Mouse (Mus musculus) midbrain, postnatal 0 days (tissue): ENCODE measurements around the gene Prkcd. TPM values are rescaled to one million over a fixed set of nuclear protein-coding genes. Genes with fewer than 3 reads are reported as not detected.

Experiments
- ATAC-seq: fragments of 200-750 bp; cut with Nextera tagmentation; 2 replicates; pipeline ENCODE4 v1.8.0; 2017; ENCODE audit warnings: moderate number of reproducible peaks, mild to moderate bottlenecking, moderate TSS enrichment, moderate library complexity; ENCODE audit not compliant: low FRiP score
- DNase-seq: peaks from one replicate; pipeline ENCODE4 v3.0.0-alpha.2; 2015; ENCODE audit warnings: low spot score
- H3K27ac ChIP-seq: fragments of 300-500 bp; sonication (generic); 2 replicates; pipeline ENCODE4 v1.5.1; 2014; ENCODE audit warnings: low read depth, mild to moderate bottlenecking, low read length, mixed read lengths
- H3K27me3 ChIP-seq: fragments of 300-500 bp; sonication (generic); 2 replicates; pipeline ENCODE4 v1.6.1; 2014; ENCODE audit warnings: low read length, control low read depth, mixed read lengths; ENCODE audit not compliant: insufficient read depth
- H3K36me3 ChIP-seq: fragments of 300-500 bp; sonication (generic); 2 replicates; pipeline ENCODE4 v1.6.1; 2014; ENCODE audit warnings: low read length, control low read depth, mixed read lengths; ENCODE audit not compliant: insufficient read depth
- H3K4me1 ChIP-seq: fragments of 300-500 bp; sonication (generic); 2 replicates; pipeline ENCODE4 v1.6.1; 2014; ENCODE audit warnings: mild to moderate bottlenecking, control low read depth, antibody characterized with exemption, low read length, mixed read lengths; ENCODE audit not compliant: insufficient read depth
- H3K4me2 ChIP-seq: fragments of 300-500 bp; sonication (generic); 2 replicates; pipeline ENCODE4 v1.6.1; 2014; ENCODE audit warnings: low read depth, mild to moderate bottlenecking, low read length, mixed read lengths; ENCODE audit not compliant: poor library complexity, severe bottlenecking
- H3K4me3 ChIP-seq: fragments of 300-500 bp; sonication (generic); 2 replicates; pipeline ENCODE4 v1.5.1; 2014; ENCODE audit warnings: low read depth, mild to moderate bottlenecking, low read length, moderate library complexity
- H3K9ac ChIP-seq: fragments of 300-500 bp; sonication (generic); replicated peaks from 2 replicates; pipeline ENCODE4 v1.6.1; 2014; ENCODE audit warnings: mild to moderate bottlenecking, low read length, moderate library complexity, mixed read lengths; ENCODE audit not compliant: poor library complexity, severe bottlenecking
- H3K9me3 ChIP-seq: fragments of 300-500 bp; sonication (generic); 2 replicates; pipeline ENCODE4 v1.6.1; 2016; ENCODE audit warnings: low read length, control low read depth
- CTCF ChIP-seq: IDR thresholded peaks from 2 replicates; pipeline ENCODE4 v1.5.1; 2016; ENCODE audit warnings: antibody characterized with exemption, mild to moderate bottlenecking
- WGBS: fragments of 180-500 bp; shearing (Covaris S2); extraction: QIAGEN DNeasy Blood & Tissue Kit; methylation state at CpG from one replicate; pipeline ENCODE4 v1.1.7; 2014; 5-methylcytosine and 5-hydroxymethylcytosine counted together
- polyA plus RNA-seq: library from polyadenylated mRNA; unstranded; fragments of >200 nt; fragmentation: Nextera tagmentation; extraction: Ambion mirVana; gene quantifications from 2 replicates; pipeline ENCODE4 v1.2.1, GENCODE M21; 2015
- total RNA-seq: library from RNA; depleted of rRNA; stranded (reverse); fragments of >200 nt; gene quantifications from 2 replicates; pipeline ENCODE4 v1.2.3, GENCODE M21; 2014; rRNA removed

The Prkcd gene
- 17.0 and 19.1 TPM in 2 replicates for total RNA-seq
- polyA plus RNA-seq = 12.1 and 13.2 TPM in 2 replicates

DNA sequence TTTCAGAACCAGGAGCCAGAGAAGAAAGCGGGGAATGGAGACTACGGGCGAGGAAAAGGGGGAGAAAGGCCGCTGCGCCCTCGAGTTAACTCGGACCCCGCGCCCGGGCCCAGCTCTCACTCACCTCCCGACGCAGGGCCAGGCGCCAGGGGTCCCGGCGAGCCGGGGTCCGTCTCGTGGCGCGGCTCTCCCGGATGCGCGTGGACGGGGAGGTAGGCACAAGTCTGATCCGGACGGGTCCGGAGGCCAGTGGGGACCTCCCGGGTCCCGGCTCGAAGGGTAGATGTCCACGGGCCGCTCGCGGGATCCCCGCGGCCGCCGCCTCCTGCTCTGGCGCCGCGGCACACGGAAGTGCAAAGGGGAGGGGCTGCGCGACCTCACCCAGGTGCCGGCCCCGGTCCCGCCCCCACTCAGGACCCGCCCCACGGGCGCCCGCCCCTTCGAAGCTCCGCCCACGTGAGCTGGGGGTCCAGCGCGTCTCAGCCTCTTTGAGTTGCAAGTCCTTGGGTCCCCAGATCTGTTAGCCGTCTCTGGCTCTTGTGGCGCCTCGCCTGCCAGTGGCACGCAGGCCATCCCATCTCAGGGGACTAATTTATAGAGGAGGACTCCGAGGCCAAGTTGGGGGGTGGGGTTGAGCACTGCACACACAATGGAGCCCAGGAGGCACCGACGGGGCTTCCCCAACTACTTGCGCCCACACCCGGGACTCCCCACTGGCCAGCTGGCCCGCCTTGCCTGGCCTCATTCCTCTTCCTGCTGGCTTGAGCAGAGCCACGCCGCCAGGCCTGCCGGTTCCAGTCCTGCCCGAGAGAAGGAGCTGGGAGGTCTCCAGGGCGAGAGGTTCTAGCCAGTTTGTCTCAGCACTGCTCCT is at the start of gene Prkcd:
Gene Prkcd, minus strand, starts transcription at position 355 of the 871 bp plus-strand sequence.
- H3K9me3 ChIP-seq = no peaks in the 10 kb centered on the region
- TF ChIP-seq CTCF = no peak
- peak within 1 kb of the TSS; percentile 46 for H3K4me3 ChIP-seq
- H3K27ac ChIP-seq = peak within 1 kb of the TSS; percentile 6; the same call in 1 of the 2 replicates
- no peaks in the 10 kb centered on the region for H3K36me3 ChIP-seq
- peak within 1 kb of the TSS; percentile 69 for H3K4me2 ChIP-seq
- DNase-seq (peak; percentile 42), ATAC-seq (peak; percentile 32; the same call in 1 of the 2 replicates)
- peaks cover 10% of the 10 kb centered on the region; the same call in 1 of the 2 replicates for H3K27me3 ChIP-seq
- no peaks in the 10 kb centered on the region for H3K4me1 ChIP-seq
- peak within 1 kb of the TSS; percentile 57 for H3K9ac ChIP-seq
- WGBS = under 1% methylated on average over 60 of the region's 71 CpGs

- TF ChIP-seq CTCF = no peak
These were observed 48.9 kb upstream of the Prkcd start for GRCm38 (mm10) chr14:30674947-30675346.

DNA sequence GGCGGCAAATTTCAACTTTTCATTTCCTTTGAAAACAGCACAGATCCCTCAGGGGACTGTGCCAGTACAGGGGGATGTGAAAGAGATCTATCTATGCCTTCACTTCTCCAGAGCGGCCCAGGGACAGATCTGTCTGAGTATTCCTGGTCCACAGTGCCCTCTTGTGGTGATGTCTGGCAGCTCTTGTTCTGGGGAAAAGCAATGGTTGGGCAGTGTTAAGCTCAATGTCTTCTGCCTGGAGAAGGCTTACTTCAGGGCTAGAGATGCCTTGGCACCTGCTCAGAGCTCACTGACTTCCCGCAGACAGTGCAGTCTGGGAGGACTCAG is 45.9 kb upstream of the Prkcd start:
- Histone ChIP-seq H3K4me1 (no peaks in the 10 kb centered on the region), H3K9me3 (no peaks in the 10 kb centered on the region), H3K27me3 (no peaks in the 10 kb centered on the region), H3K27ac (no peak overlapping the region), H3K9ac (no peak overlapping the region), H3K4me3 (no peak overlapping the region), H3K4me2 (no peak overlapping the region), H3K36me3 (peaks cover 21% of the 10 kb centered on the region; the same call in 1 of the 2 replicates)
- peak; percentile 96 for TF ChIP-seq CTCF
- WGBS = 9% methylated on average over 3 of the region's 3 CpGs
- DNase-seq (peak; percentile 93), ATAC-seq (peak; percentile 88)

More at GRCm38 (mm10) chr14:30674947-30675346, 48.9 kb upstream of the Prkcd start:
- Histone ChIP-seq H3K9me3 (no peaks in the 10 kb centered on the region), H3K27ac (no peak overlapping the region), H3K4me1 (no peaks in the 10 kb centered on the region), H3K9ac (no peak overlapping the region), H3K36me3 (peaks cover 21% of the 10 kb centered on the region), H3K4me3 (no peak overlapping the region), H3K27me3 (no peaks in the 10 kb centered on the region), H3K4me2 (no peak overlapping the region)
- ATAC-seq (no peak), DNase-seq (no peak)
- 53% methylated on average over 6 of the region's 6 CpGs for WGBS

- no peak overlapping the region for H3K4me3 ChIP-seq
- no peaks in the 10 kb centered on the region for H3K9me3 ChIP-seq
- H3K27ac ChIP-seq = no peak overlapping the region
- H3K36me3 ChIP-seq = peaks cover 20% of the 10 kb centered on the region; the same call in 1 of the 2 replicates
- no peaks in the 10 kb centered on the region for H3K27me3 ChIP-seq
- no peak for TF ChIP-seq CTCF
- WGBS = 72% methylated on average over 14 of the region's 15 CpGs
- peak; percentile 22 for DNase-seq
- no peak overlapping the region for H3K4me2 ChIP-seq
- no peaks in the 10 kb centered on the region for H3K4me1 ChIP-seq
- H3K9ac ChIP-seq = no peak overlapping the region
- ATAC-seq = peak; percentile 41; the same call in 1 of the 2 replicates
These were observed 45.3 kb upstream of the Prkcd start for GRCm38 (mm10) chr14:30671095-30671985.

DNA sequence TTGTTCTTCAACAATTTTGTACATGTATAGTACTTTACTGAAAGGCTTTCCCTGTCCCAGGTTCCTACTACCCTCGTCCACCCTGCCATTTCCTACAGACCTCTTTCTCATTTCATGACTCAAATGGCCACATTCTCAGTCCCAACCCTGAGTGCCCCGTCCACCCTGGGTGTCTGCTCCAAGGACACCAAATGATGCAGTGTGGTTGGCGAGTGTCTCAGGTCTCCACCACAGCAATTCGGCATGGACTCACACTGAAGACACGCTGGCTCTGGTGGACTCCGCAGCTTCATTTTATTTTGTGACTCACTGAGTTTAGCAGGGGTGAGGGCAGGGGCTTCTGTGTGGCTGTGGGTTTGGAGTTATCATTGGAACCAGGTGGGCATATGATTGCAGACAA is 44.2 kb upstream of the Prkcd start:
- no peak for TF ChIP-seq CTCF
- H3K4me2 ChIP-seq = no peak overlapping the region
- ATAC-seq (no peak), DNase-seq (no peak)
- 91% methylated on average over 6 of the region's 6 CpGs for WGBS
- H3K9me3 ChIP-seq = no peaks in the 10 kb centered on the region
- H3K4me1 ChIP-seq = no peaks in the 10 kb centered on the region
- H3K4me3 ChIP-seq = no peak overlapping the region
- H3K36me3 ChIP-seq = peaks cover 28% of the 10 kb centered on the region; the same call in 1 of the 2 replicates
- H3K27me3 ChIP-seq = no peaks in the 10 kb centered on the region
- no peak overlapping the region for H3K27ac ChIP-seq
- H3K9ac ChIP-seq = no peak overlapping the region
